ENCODE assay signal across 11 mouse cellular contexts in the genomic region with DNA sequence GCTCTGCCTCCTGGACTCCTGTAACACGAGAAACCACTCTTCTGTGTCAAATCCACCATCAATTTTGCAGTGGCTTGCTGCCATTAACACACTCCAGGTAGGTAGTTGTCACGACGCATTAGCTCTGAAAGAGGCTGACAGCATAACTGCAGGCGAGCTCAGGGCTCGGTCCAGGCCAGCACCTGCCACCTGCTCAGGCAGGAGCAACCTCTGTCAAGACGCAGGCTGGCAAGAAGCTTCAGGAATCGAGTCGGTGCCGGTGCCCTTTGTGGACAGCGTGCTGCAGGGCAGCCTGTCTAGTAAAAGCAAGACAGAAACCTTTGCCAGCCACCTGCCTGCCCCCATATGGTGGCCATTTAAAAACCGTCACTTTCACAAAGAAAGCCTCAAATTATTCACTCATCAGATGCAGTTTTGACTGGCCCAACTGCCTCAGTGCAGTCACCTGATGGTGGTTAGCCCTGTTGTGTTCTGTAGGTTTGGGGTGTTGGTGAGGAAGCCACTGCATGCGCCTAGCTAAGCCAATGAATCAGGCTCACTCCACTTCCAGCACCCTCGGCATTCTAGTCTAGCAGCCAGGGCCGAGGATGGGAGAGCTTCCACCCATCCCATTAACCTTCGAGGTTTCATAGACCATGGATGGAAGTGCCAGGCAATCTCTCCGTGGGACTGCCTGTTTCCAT.
DNase-seq lines count a peak whose midpoint lies in the region; ATAC-seq lines count a peak whose summit lies in the region.
"Had no signal": no experiment of that assay in that cellular context is flagged by ENCODE, and none has a peak within 500 bp of the region (broad histone marks: within the 10 kb centered on the region; RNA-seq: fewer than 3 reads in every experiment).

No protein-coding gene starts in this region.

- DNase-seq in forebrain, embryonic 11.5 days (ENCODE audit: low spot score) = no peak
- peak; percentile 82 for DNase-seq in left cerebral cortex, postnatal 4 days
- no peak for DNase-seq in left cerebral cortex, adult 18-20 months (ENCODE audit: low spot score in 2 of 2)
- DNase-seq in cerebellum, adult 8-10 months = peak; percentile 13
- DNase-seq in retina, embryonic 14.5 days (ENCODE audit: low spot score) = peak; percentile 16
- DNase-seq in urinary bladder, adult 18-20 months (ENCODE audit: low spot score in 2 of 2) = no peak
- no peak for DNase-seq in thymus, adult 18-20 months
- DNase-seq: thymus, postnatal 14 days had no signal

- no peak overlapping the region for H3K27ac ChIP-seq in forebrain, embryonic 13.5 days
- H3K27ac ChIP-seq in forebrain, embryonic 11.5 days (ENCODE audit: low read depth, low read length) = no peak overlapping the region
- H3K27ac ChIP-seq: heart, embryonic 15.5 days; lung, embryonic 15.5 days had no signal

- H3K4me2 ChIP-seq in forebrain, embryonic 13.5 days = no peak overlapping the region
- H3K4me2 ChIP-seq in forebrain, embryonic 11.5 days (ENCODE audit: low read depth, low read length, severe bottlenecking) = no peak overlapping the region
- H3K4me2 ChIP-seq: heart, embryonic 15.5 days; lung, embryonic 15.5 days had no signal

- H3K36me3 ChIP-seq in forebrain, embryonic 13.5 days (ENCODE audit: poor library complexity, severe bottlenecking) = no peaks in the 10 kb centered on the region
- no peaks in the 10 kb centered on the region for H3K36me3 ChIP-seq in forebrain, embryonic 11.5 days (ENCODE audit: control insufficient read depth, insufficient read depth, low read length)
- H3K36me3 ChIP-seq: heart, embryonic 15.5 days; lung, embryonic 15.5 days had no signal

- H3K27me3 ChIP-seq in forebrain, embryonic 13.5 days = no peaks in the 10 kb centered on the region
- no peaks in the 10 kb centered on the region for H3K27me3 ChIP-seq in forebrain, embryonic 11.5 days (ENCODE audit: control insufficient read depth, insufficient read depth, low read length)
- H3K27me3 ChIP-seq: heart, embryonic 15.5 days; lung, embryonic 15.5 days had no signal

- H3K4me1 ChIP-seq in forebrain, embryonic 13.5 days = 0 out of 2 replicates have a peak, but pooled peaks cover 4% of the 10 kb centered on the region
- H3K4me1 ChIP-seq in forebrain, embryonic 11.5 days (replicated peaks; ENCODE audit: control insufficient read depth, insufficient read depth, low read length) = no peaks in the 10 kb centered on the region
- H3K4me1 ChIP-seq: heart, embryonic 15.5 days; lung, embryonic 15.5 days had no signal

- WGBS in forebrain, embryonic 13.5 days = 80% methylated on average over 16 of the region's 16 CpGs
- 89% methylated on average over 16 of the region's 16 CpGs for WGBS in forebrain, embryonic 11.5 days

- no peak overlapping the region for H3K9ac ChIP-seq in forebrain, embryonic 13.5 days
- no peak overlapping the region for H3K9ac ChIP-seq in forebrain, embryonic 11.5 days (ENCODE audit: low read length)
- H3K9ac ChIP-seq: heart, embryonic 15.5 days; lung, embryonic 15.5 days had no signal

- intact Hi-C loops in left cerebral cortex, postnatal 4 days (cut with DNase I) = no loop called here

- no peak overlapping the region for H3K4me3 ChIP-seq in forebrain, embryonic 13.5 days
- no peak overlapping the region for H3K4me3 ChIP-seq in forebrain, embryonic 11.5 days (ENCODE audit: low read depth, low read length)
- H3K4me3 ChIP-seq: heart, embryonic 15.5 days; lung, embryonic 15.5 days had no signal

- peak; percentile 79 for ATAC-seq in forebrain, embryonic 13.5 days
- no peak for ATAC-seq in forebrain, embryonic 11.5 days (replicated peaks; ENCODE audit: low FRiP score)

- H3K9me3 ChIP-seq in forebrain, embryonic 13.5 days (replicated peaks) = no peaks in the 10 kb centered on the region
- no peaks in the 10 kb centered on the region for H3K9me3 ChIP-seq in forebrain, embryonic 11.5 days (ENCODE audit: control insufficient read depth, low read length)
- H3K9me3 ChIP-seq: heart, embryonic 15.5 days; lung, embryonic 15.5 days had no signal

Comparison
In these comparisons a context has a peak if more than half of its experiments do, and no peak if none do; other contexts are left out.
1. DNase-seq: peak in left cerebral cortex, postnatal 4 days (single experiment), cerebellum, adult 8-10 months (single experiment) and retina, embryonic 14.5 days (single experiment); none in forebrain, embryonic 11.5 days (single experiment), left cerebral cortex, adult 18-20 months (0 of 2), urinary bladder, adult 18-20 months (0 of 2) and thymus, adult 18-20 months (0 of 2).